Mouse (Mus musculus): Measurements from ENCODE around the gene Gm10190. TPM values are rescaled to one million over a fixed set of nuclear protein-coding genes. Genes with fewer than 3 reads are reported as not detected.

The Gm10190 gene
- polyA plus RNA-seq, 2 experiments, result not detected

DNA sequence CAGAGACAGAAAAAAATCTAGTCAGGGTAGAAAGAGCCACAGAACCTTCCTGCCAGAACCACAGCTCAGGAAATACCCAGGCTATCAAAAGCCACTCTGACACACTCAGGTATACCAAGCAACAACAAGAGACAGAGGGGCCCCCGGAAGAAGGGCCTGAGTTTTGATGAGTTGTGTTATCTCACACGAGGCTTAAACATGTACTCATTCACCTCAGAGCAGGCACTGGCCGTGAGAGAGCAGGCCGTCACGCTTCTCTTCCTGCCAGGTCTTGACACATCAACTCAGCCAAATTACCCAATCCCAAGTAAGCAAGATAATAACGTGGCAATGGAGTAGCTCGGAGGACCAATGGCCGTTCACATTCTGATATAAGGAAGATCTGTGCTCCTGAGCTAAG is 49.7 kb downstream of the Gm10190 start:
- no peak for DNase-seq (ENCODE audit: low read depth in 3 of 3, low spot score in 3 of 3)
- no peak overlapping the region for H3K27ac ChIP-seq
- no peak overlapping the region for H3K4me2 ChIP-seq (ENCODE audit: low read depth)
- H3K4me1 ChIP-seq (replicated peaks; ENCODE audit: control insufficient read depth in 2 of 2, insufficient read depth in 2 of 2, low read length in 1 of 2), result no peaks in the 10 kb centered on the region
- H3K9ac ChIP-seq (replicated peaks), result no peak overlapping the region
- no peaks in the 10 kb centered on the region for H3K9me3 ChIP-seq (ENCODE audit: control insufficient read depth, low read length)
- H3K27me3 ChIP-seq (ENCODE audit: control insufficient read depth, insufficient read depth, low read length), result no peaks in the 10 kb centered on the region
- TF ChIP-seq EP300 (IDR thresholded peaks at IDR 0.05; ENCODE audit: low read depth) (no peak), CTCF (IDR thresholded peaks at IDR 0.05; ENCODE audit: low read depth) (no peak)
- WGBS (ENCODE audit: insufficient replicate concordance), result 24% methylated on average over 8 of the region's 8 CpGs
- H3K36me3 ChIP-seq (replicated peaks; ENCODE audit: control insufficient read depth, insufficient read depth, low read depth), result no peaks in the 10 kb centered on the region
- ATAC-seq (ENCODE audit: insufficient read depth), result no peak
- H3K4me3 ChIP-seq (ENCODE audit: insufficient read depth in 1 of 2, low read depth in 2 of 2, low read length in 2 of 2), result no peak overlapping the region

Other genes starting within 250 kb of the Gm10190 start
- gene Galm, start 246.1 kb downstream of the Gm10190 start, polyA plus RNA-seq (2012; rRNA removed), result 14.0 and 15.0 TPM in 2 replicates
- 22.7 and 25.6 TPM in 2 replicates for gene Galm, start 246.1 kb downstream of the Gm10190 start, polyA plus RNA-seq (2014; fragmentation: Nextera tagmentation; extraction: Ambion mirVana)
- gene Srsf7, start 166.2 kb downstream of the Gm10190 start, polyA plus RNA-seq (2012; rRNA removed), result 89.9 and 146 TPM in 2 replicates
- 264 TPM in 2 replicates for gene Srsf7, start 166.2 kb downstream of the Gm10190 start, polyA plus RNA-seq (2014; fragmentation: Nextera tagmentation; extraction: Ambion mirVana)
- 0.02 and 0.04 TPM in 2 replicates for gene Ttc39d, start 166.1 kb downstream of the Gm10190 start, polyA plus RNA-seq (2012; rRNA removed)
- gene Ttc39d, start 166.1 kb downstream of the Gm10190 start, polyA plus RNA-seq (2014; fragmentation: Nextera tagmentation; extraction: Ambion mirVana), result 0.13 TPM in 1 of 2 replicates, not detected in the other
- gene Gemin6, start 149.1 kb downstream of the Gm10190 start, polyA plus RNA-seq (2012; rRNA removed), result 8.6 and 16.2 TPM in 2 replicates
- gene Gemin6, start 149.1 kb downstream of the Gm10190 start, polyA plus RNA-seq (2014; fragmentation: Nextera tagmentation; extraction: Ambion mirVana), result 33.6 and 35.7 TPM in 2 replicates
- 1.8 and 2.8 TPM in 2 replicates for gene Morn2, start 83.3 kb downstream of the Gm10190 start, polyA plus RNA-seq (2012; rRNA removed)
- 9.1 and 9.8 TPM in 2 replicates for gene Morn2, start 83.3 kb downstream of the Gm10190 start, polyA plus RNA-seq (2014; fragmentation: Nextera tagmentation; extraction: Ambion mirVana)
- 4.1 and 5.1 TPM in 2 replicates for gene Dhx57, start 83.1 kb downstream of the Gm10190 start, polyA plus RNA-seq (2012; rRNA removed)
- 2.8 and 3.6 TPM in 2 replicates for gene Dhx57, start 83.1 kb downstream of the Gm10190 start, polyA plus RNA-seq (2014; fragmentation: Nextera tagmentation; extraction: Ambion mirVana)
- gene Arhgef33, start 66.1 kb downstream of the Gm10190 start, polyA plus RNA-seq (2012; rRNA removed), result 0.03 and 0.13 TPM in 2 replicates
- 0.36 and 0.69 TPM in 2 replicates for gene Arhgef33, start 66.1 kb downstream of the Gm10190 start, polyA plus RNA-seq (2014; fragmentation: Nextera tagmentation; extraction: Ambion mirVana)
- 1.1 and 1.7 TPM in 2 replicates for gene Sos1, start 106.9 kb upstream of the Gm10190 start, polyA plus RNA-seq (2012; rRNA removed)
- gene Sos1, start 106.9 kb upstream of the Gm10190 start, polyA plus RNA-seq (2014; fragmentation: Nextera tagmentation; extraction: Ambion mirVana), result 1.3 and 1.8 TPM in 2 replicates
- 0.11 and 0.13 TPM in 2 replicates for gene Cdkl4, start 204.3 kb upstream of the Gm10190 start, polyA plus RNA-seq (2012; rRNA removed)
- gene Cdkl4, start 204.3 kb upstream of the Gm10190 start, polyA plus RNA-seq (2014; fragmentation: Nextera tagmentation; extraction: Ambion mirVana), result 0.09 TPM in 1 of 2 replicates, not detected in the other